Mouse (Mus musculus): ENCODE data around the gene Usb1.
"Not testable (repeated sequence)": the region's sequence is repeated elsewhere in the genome, so short reads cannot be mapped to it uniquely, and the experiment has no call there.

Gene Usb1

GRCm38 (mm10) chr8:95374429-95374828 lies 42.3 kb downstream of the Usb1 start:
- DNase-seq (ENCODE audit: low read depth, low spot score): no peak

GRCm38 (mm10) chr8:95375374-95375930 lies 43.4 kb downstream of the Usb1 start:
- no peak for DNase-seq (ENCODE audit: low read depth, low spot score)

- no peak for DNase-seq (ENCODE audit: low read depth, low spot score)
Observed at GRCm38 (mm10) chr8:95376309-95376999, 44.4 kb downstream of the Usb1 start.

GRCm38 (mm10) chr8:95377101-95377500 lies 45.0 kb downstream of the Usb1 start:
- no peak for DNase-seq (ENCODE audit: low read depth, low spot score)

- DNase-seq (ENCODE audit: low read depth, low spot score): no peak
Observed at GRCm38 (mm10) chr8:95377863-95378291, 45.8 kb downstream of the Usb1 start.

- DNase-seq (ENCODE audit: low read depth, low spot score): not testable (repeated sequence)
Observed at GRCm38 (mm10) chr8:95378928-95379327, 46.8 kb downstream of the Usb1 start.

- no peak for DNase-seq (ENCODE audit: low read depth, low spot score)
Observed at GRCm38 (mm10) chr8:95380953-95381352, 48.9 kb downstream of the Usb1 start.

GRCm38 (mm10) chr8:95381595-95381994 lies 49.5 kb downstream of the Usb1 start:
- DNase-seq (ENCODE audit: low read depth, low spot score): no peak

GRCm38 (mm10) chr8:95384501-95384900 lies 52.4 kb downstream of the Usb1 start:
- no peak for DNase-seq (ENCODE audit: low read depth, low spot score)

- no peak for DNase-seq (ENCODE audit: low read depth, low spot score)
Observed at GRCm38 (mm10) chr8:95386037-95386436, 54.0 kb downstream of the Usb1 start.

GRCm38 (mm10) chr8:95387221-95387620 lies 55.1 kb downstream of the Usb1 start:
- no peak for DNase-seq (ENCODE audit: low read depth, low spot score)

- no peak for DNase-seq (ENCODE audit: low read depth, low spot score)
Observed at GRCm38 (mm10) chr8:95387936-95388335, 55.9 kb downstream of the Usb1 start.

- DNase-seq (ENCODE audit: low read depth, low spot score): no peak
Observed at GRCm38 (mm10) chr8:95390312-95390711, 58.2 kb downstream of the Usb1 start.

GRCm38 (mm10) chr8:95391101-95391500 lies 59.0 kb downstream of the Usb1 start:
- DNase-seq (ENCODE audit: low read depth, low spot score): no peak

GRCm38 (mm10) chr8:95392604-95393003 lies 60.5 kb downstream of the Usb1 start:
- no peak for DNase-seq (ENCODE audit: low read depth, low spot score)

- DNase-seq (ENCODE audit: low read depth, low spot score): no peak
Observed at GRCm38 (mm10) chr8:95395186-95395918, 63.3 kb downstream of the Usb1 start.

GRCm38 (mm10) chr8:95396752-95397151 lies 64.7 kb downstream of the Usb1 start:
- no peak for DNase-seq (ENCODE audit: low read depth, low spot score)

Data from WW6 (cell line).